Mouse (Mus musculus) embryonic fibroblast, embryonic 13.5 days (primary cell): ENCODE measurements around the gene Ctf1. TPM values are rescaled to one million over a fixed set of nuclear protein-coding genes. Genes with fewer than 3 reads are reported as not detected.

ENCODE experiments used
- H3K27ac ChIP-seq: 2 replicates; pipeline ENCODE4 v1.5.1; 2012; ENCODE audit warnings: low read length, control low read depth, inconsistent platforms; ENCODE audit not compliant: insufficient read depth
- H3K4me1 ChIP-seq: 2 replicates; pipeline ENCODE4 v1.6.1; 2011; ENCODE audit warnings: low read length; ENCODE audit not compliant: control insufficient read depth, insufficient read depth
- H3K4me3 ChIP-seq: 2 replicates; pipeline ENCODE4 v1.5.1; 2011; ENCODE audit warnings: mild to moderate bottlenecking, control low read depth, low read length; ENCODE audit not compliant: insufficient read depth
- CTCF ChIP-seq: IDR thresholded peaks from 2 replicates; pipeline ENCODE4 v1.5.1; 2011; ENCODE audit warnings: mild to moderate bottlenecking, control low read depth, low read length, moderate library complexity, borderline replicate concordance; ENCODE audit not compliant: insufficient read depth
- POLR2A ChIP-seq: IDR thresholded peaks from 2 replicates; pipeline ENCODE4 v1.6.1; 2011; ENCODE audit warnings: low read depth, mild to moderate bottlenecking, control low read depth, low read length, moderate library complexity
- polyA plus RNA-seq: library from polyadenylated mRNA; stranded (reverse); fragments of >200 nt; gene quantifications from 2 replicates; pipeline ENCODE4 v1.2.4, GENCODE M21; 2011; ENCODE audit warnings: low read depth; ENCODE audit not compliant: missing spikeins, insufficient read length

The Ctf1 gene
- polyA plus RNA-seq, 1 experiment, result 27.8 TPM

DNA sequence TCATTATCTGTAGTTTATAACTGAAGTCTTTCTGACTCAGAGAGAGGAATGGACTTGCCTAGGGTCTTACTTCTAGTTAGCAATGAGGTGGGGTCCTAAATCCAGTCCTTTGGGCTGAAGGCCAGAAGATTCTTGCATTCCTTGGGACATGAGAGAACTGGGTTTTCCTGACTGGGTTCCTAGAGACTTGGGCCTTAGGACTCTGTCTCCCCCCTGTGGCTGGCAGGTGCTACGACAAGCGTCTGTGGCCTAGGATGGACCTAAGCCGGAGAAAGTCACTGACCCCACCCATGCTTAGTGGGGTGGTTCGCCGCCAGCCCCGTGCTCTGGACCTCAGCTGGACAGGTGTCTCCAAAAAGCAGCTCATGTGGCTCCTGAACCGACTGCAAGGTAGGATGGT is 48.5 kb downstream of the Ctf1 start:
- TF ChIP-seq CTCF, result peak; percentile 80
- TF ChIP-seq POLR2A, result no peak
- no peak overlapping the region for H3K27ac ChIP-seq
- H3K4me3 ChIP-seq, result no peak overlapping the region
- peaks cover 7% of the 10 kb centered on the region for H3K4me1 ChIP-seq

DNA sequence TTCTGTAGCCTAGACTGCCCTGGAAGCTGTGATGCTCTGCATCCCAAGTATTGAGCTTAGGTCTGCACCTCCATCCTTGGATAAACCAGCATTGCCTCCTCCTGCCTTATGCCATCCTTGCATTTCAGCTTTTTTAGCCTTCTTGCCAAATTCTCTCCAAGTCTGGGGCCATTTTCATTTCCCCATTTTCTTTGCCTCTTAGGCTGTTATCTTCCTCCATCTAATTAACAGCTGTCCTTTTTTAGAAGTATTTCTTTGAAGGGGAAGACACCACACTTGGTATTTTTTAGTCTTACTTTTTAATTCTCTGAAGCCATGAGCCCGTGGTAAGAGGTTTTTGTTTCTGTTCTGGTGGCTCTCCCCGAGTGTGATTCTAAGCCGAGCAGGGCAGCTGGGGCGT is 51.1 kb downstream of the Ctf1 start:
- TF ChIP-seq POLR2A (no peak), CTCF (no peak)
- H3K4me1 ChIP-seq, result peaks cover 7% of the 10 kb centered on the region

DNA sequence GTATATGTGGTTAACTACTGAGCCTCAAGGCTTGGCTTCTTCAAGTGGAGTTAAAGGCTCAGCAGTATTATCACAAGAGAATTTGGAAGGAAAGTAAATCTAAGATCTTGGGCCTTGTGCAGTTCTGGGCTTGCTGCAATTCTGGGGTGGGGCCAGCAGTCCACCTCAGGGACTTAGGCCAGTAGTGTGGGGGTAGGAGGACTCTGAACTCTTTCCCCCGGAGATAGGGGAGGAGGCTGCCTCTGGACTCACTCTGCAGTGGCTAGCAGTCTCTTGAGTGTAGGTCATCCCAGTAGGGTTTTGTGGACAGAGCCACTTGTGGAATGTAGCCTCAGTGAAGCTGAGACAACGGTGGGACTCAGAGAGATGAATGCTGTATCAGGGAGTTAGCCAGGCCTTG is 53.2 kb downstream of the Ctf1 start:
- Histone ChIP-seq H3K27ac (no peak overlapping the region), H3K4me1 (0 out of 2 replicates have a peak, but pooled peaks cover under 1% of the 10 kb centered on the region), H3K4me3 (no peak overlapping the region)
- no peak for TF ChIP-seq POLR2A
- no peak for TF ChIP-seq CTCF

More for the DNA sequence above, 51.1 kb downstream of the Ctf1 start:
- Histone ChIP-seq H3K27ac (no peak overlapping the region), H3K4me3 (no peak overlapping the region)

DNA sequence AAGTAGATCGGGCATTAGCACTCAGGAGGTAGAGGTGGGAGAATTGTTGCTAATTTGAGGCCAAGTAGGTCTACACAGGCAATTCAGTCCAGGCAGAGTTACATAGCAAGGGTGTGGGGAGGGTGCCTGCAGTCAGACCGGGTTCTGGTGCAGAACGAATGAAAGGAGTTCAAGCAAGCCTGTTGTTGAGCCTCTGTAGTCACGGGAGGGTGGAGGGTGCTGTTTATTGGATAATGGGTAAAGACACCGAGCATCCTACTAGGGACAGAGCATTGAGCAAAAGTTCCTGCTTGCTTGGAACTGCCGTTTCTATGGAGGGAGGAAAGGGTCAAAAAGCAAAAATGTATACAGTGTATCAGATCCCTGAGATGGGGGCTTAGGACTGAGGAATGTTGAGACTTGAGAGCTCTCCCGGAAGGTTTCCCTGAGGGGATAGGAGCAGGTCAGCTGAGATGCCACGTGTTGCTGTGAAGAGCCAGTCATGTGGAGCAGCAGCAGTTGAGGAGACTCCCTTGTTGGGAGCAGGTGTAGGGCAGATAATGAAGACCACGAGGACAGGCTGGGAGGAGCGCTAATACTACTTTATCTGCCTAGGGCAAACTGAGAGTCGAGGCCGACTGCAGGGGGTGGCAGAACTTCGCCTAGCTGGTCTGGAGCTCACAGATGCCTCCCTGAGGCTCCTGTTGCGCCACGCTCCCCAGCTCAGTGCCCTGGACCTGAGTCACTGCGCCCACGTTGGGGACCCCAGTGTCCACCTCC is 54.5 kb downstream of the Ctf1 start:
- H3K27ac ChIP-seq, result no peak overlapping the region
- TF ChIP-seq CTCF (no peak), POLR2A (no peak)
- no peaks in the 10 kb centered on the region; the same call in 1 of the 2 replicates for H3K4me1 ChIP-seq
- H3K4me3 ChIP-seq, result no peak overlapping the region

Other genes starting within 250 kb of the Ctf1 start
- 54.2 and 58.1 TPM in 2 replicates for gene Fbrs, start 233.5 kb upstream of the Ctf1 start, polyA plus RNA-seq
- gene Srcap, start 200.8 kb upstream of the Ctf1 start, polyA plus RNA-seq, result 63.8 and 64.6 TPM in 2 replicates
- gene Gm42715, start 193.2 kb upstream of the Ctf1 start, polyA plus RNA-seq, result 10.3 and 12.0 TPM in 2 replicates
- not detected in 2 replicates for gene Tmem265, start 151.3 kb upstream of the Ctf1 start, polyA plus RNA-seq
- 29.6 and 31.2 TPM in 2 replicates for gene Phkg2, start 139.4 kb upstream of the Ctf1 start, polyA plus RNA-seq
- gene Ccdc189, start 124.1 kb upstream of the Ctf1 start, polyA plus RNA-seq, result 1.5 and 3.6 TPM in 2 replicates
- gene Rnf40, start 124.0 kb upstream of the Ctf1 start, polyA plus RNA-seq, result 34.2 and 34.6 TPM in 2 replicates
- gene Zfp629, start 96.9 kb upstream of the Ctf1 start, polyA plus RNA-seq, result 9.3 and 14.9 TPM in 2 replicates
- gene Bcl7c, start 3.8 kb upstream of the Ctf1 start, polyA plus RNA-seq, result 53.2 and 57.0 TPM in 2 replicates
- not detected in 2 replicates for gene Ctf2, start 19.4 kb downstream of the Ctf1 start, polyA plus RNA-seq
- gene Fbxl19, start 31.8 kb downstream of the Ctf1 start, polyA plus RNA-seq, result 16.0 and 17.8 TPM in 2 replicates
- 19.8 and 23.3 TPM in 2 replicates for gene Orai3, start 57.1 kb downstream of the Ctf1 start, polyA plus RNA-seq
- 29.3 and 33.8 TPM in 2 replicates for gene Setd1a, start 63.9 kb downstream of the Ctf1 start, polyA plus RNA-seq
- not detected in 2 replicates for gene Gm49388, start 72.9 kb downstream of the Ctf1 start, polyA plus RNA-seq
- gene Hsd3b7, start 87.9 kb downstream of the Ctf1 start, polyA plus RNA-seq, result 8.0 and 9.4 TPM in 2 replicates
- gene Stx4a, start 111.6 kb downstream of the Ctf1 start, polyA plus RNA-seq, result 70.3 and 90.0 TPM in 2 replicates
- 1.8 and 4.4 TPM in 2 replicates for gene Stx1b, start 111.8 kb downstream of the Ctf1 start, polyA plus RNA-seq
- gene Zfp646, start 163.5 kb downstream of the Ctf1 start, polyA plus RNA-seq, result 18.4 and 20.1 TPM in 2 replicates
- gene Zfp668, start 164.1 kb downstream of the Ctf1 start, polyA plus RNA-seq, result 8.9 and 15.6 TPM in 2 replicates
- gene Prss53, start 178.2 kb downstream of the Ctf1 start, polyA plus RNA-seq, result 0.65 and 0.77 TPM in 2 replicates
- not detected in 2 replicates for gene Gm21974, start 182.7 kb downstream of the Ctf1 start, polyA plus RNA-seq
- 107 and 146 TPM in 2 replicates for gene Vkorc1, start 182.9 kb downstream of the Ctf1 start, polyA plus RNA-seq
- gene Bckdk, start 191.3 kb downstream of the Ctf1 start, polyA plus RNA-seq, result 57.3 and 63.5 TPM in 2 replicates
- gene Kat8, start 199.8 kb downstream of the Ctf1 start, polyA plus RNA-seq, result 19.8 and 24.5 TPM in 2 replicates
- not detected in 2 replicates for gene Prss8, start 217.4 kb downstream of the Ctf1 start, polyA plus RNA-seq
- gene Prss36, start 234.0 kb downstream of the Ctf1 start, polyA plus RNA-seq, result 6.8 and 7.1 TPM in 2 replicates